Mouse (Mus musculus) neural tube, embryonic 12.5 days (tissue): ENCODE measurements around the gene Fth1. TPM values are rescaled to one million over a fixed set of nuclear protein-coding genes. Genes with fewer than 3 reads are reported as not detected.
"Not testable (repeated sequence)": the region's sequence is repeated elsewhere in the genome, so short reads cannot be mapped to it uniquely, and the experiment has no call there.

Source experiments
- ATAC-seq: fragments of 200-750 bp; cut with Nextera tagmentation; 2 replicates; pipeline ENCODE4 v1.8.0; 2017; ENCODE audit warnings: low read depth, mild to moderate bottlenecking, moderate TSS enrichment, moderate library complexity; ENCODE audit not compliant: low FRiP score
- H3K27ac ChIP-seq: fragments of 300-500 bp; sonication (generic); 2 replicates; pipeline ENCODE4 v1.5.1; 2016
- H3K27me3 ChIP-seq: fragments of 300-500 bp; sonication (generic); replicated peaks from 2 replicates; pipeline ENCODE4 v1.6.1; 2016; ENCODE audit warnings: mild to moderate bottlenecking
- H3K36me3 ChIP-seq: fragments of 300-500 bp; sonication (generic); 2 replicates; pipeline ENCODE4 v1.6.1; 2016; ENCODE audit warnings: mild to moderate bottlenecking
- H3K4me1 ChIP-seq: fragments of 300-500 bp; sonication (generic); 2 replicates; pipeline ENCODE4 v1.6.1; 2016
- H3K4me2 ChIP-seq: fragments of 300-500 bp; sonication (generic); replicated peaks from 2 replicates; pipeline ENCODE4 v1.6.1; 2016; ENCODE audit warnings: mild to moderate bottlenecking
- H3K4me3 ChIP-seq: fragments of 300-500 bp; sonication (generic); 2 replicates; pipeline ENCODE4 v1.5.1; 2016
- H3K9ac ChIP-seq: fragments of 300-500 bp; sonication (generic); 2 replicates; pipeline ENCODE4 v1.6.1; 2016; ENCODE audit warnings: mild to moderate bottlenecking
- H3K9me3 ChIP-seq: fragments of 300-500 bp; sonication (generic); 2 replicates; pipeline ENCODE4 v1.6.1; 2016; ENCODE audit warnings: mild to moderate bottlenecking
- WGBS: fragments of 180-500 bp; shearing (Covaris S2); methylation state at CpG from one replicate; pipeline ENCODE4 v1.1.7; 2016; 5-methylcytosine and 5-hydroxymethylcytosine counted together
- polyA plus RNA-seq: library from polyadenylated mRNA; unstranded; fragments of >200 nt; fragmentation: Nextera tagmentation; extraction: Ambion mirVana; gene quantifications from 2 replicates; pipeline ENCODE4 v1.2.1, GENCODE M21; 2016

Gene Fth1
- polyA plus RNA-seq, 1 experiment from 2014 or later: 1,314 TPM

DNA sequence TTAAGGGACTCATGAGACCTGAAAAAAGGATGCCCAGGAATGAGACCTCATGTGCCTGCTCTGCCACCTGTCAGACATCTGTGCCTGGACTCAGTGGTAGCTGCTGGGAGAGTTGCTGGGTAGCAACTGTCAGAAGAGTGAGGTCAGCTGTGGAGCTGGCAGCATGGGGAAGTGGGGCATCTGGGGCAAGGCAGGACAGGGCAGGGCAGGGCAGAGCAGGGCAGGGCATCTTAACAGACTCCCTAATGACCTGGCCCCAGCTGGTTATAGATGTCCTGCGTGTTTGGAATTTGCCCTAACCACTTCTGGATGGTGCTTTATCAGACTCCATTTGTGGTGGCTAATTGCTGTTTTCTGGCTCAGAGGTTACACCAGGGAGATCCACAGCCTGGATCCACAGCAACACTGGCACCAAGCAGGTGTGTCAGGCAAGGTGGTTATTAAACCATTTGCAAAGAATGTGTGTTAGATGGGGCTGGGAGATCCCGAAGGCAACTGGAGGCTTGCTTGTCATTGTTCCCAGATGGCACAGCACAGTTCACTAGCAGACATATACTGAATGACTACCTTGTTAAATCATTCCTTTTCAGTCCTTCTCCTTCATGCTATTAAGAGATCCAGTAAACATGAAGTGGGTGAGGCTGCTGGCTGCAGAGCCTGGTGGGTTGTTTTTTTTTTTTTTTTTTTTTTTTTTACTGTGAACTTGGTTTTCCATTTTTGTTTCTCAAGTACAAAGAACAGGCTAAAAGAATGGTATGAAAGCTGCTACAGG lies 14.1 kb upstream of the Fth1 start:
- H3K27me3 ChIP-seq: no peaks in the 10 kb centered on the region
- no peak overlapping the region for H3K9ac ChIP-seq
- WGBS: 67% methylated on average over 2 of the region's 2 CpGs
- no peak overlapping the region for H3K4me3 ChIP-seq
- H3K27ac ChIP-seq: no peak overlapping the region
- H3K9me3 ChIP-seq: no peaks in the 10 kb centered on the region
- no peak overlapping the region for H3K4me2 ChIP-seq
- H3K4me1 ChIP-seq: no peaks in the 10 kb centered on the region
- H3K36me3 ChIP-seq: no peaks in the 10 kb centered on the region
- ATAC-seq: no peak

DNA sequence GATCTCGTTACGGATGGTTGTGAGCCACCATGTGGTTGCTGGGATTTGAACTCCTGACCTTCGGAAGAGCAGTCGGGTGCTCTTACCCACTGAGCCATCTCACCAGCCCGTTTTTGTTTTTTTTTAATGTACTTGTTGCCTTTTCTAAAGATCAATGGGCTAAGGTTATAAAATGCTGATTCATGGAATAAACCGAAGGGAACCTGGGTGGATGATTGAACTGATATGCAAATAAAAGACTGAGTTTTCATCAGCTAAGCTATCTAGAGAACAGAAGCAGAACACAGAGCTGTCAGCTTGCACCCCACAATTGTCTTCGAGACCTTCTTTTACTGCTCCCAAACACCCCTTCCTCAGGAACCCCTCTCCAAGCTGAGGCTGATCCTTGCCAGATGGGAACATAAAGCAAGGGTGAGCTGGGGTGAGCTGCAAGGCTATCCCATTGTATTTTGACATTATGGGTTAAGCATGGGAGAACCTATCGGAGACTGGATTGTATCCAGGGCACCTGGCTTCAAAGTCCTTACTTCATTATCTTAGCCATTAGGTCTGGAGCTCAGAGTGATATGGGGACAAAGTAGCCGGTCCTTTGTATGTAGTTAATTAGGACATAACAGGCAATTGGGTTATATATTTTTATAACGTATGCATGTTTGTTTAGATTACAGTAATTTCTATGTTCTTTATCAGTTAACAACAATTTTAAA lies 12.2 kb upstream of the Fth1 start:
- no peaks in the 10 kb centered on the region for H3K27me3 ChIP-seq
- no peak overlapping the region for H3K27ac ChIP-seq
- H3K4me3 ChIP-seq: no peak overlapping the region
- no peaks in the 10 kb centered on the region for H3K36me3 ChIP-seq
- no peak for ATAC-seq
- H3K9ac ChIP-seq: no peak overlapping the region
- no peaks in the 10 kb centered on the region for H3K9me3 ChIP-seq
- 80% methylated on average over 10 of the region's 10 CpGs for WGBS
- H3K4me2 ChIP-seq: no peak overlapping the region
- no peaks in the 10 kb centered on the region for H3K4me1 ChIP-seq

DNA sequence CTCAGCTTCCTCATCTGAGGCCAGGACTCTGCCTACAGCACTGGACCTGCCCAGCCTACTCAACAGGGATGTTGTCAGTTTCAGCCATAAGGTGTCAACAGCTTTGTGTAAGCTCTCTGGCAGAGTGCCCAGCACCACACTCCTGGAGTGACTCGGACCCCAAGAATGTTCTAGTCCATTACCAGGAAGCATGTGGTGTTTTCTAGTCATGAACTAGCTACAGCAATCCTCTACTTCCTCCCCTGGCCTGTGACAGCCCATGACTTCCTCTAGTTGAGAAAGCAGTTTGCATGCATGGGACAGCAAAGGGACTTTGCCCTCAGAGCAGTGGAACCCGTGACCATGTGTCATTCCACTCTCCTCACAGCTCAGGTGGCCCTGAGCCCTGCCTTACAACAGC lies 5.5 kb upstream of the Fth1 start:
- H3K9ac ChIP-seq, H3K27me3 ChIP-seq, H3K9me3 ChIP-seq, ATAC-seq, H3K4me3 ChIP-seq, H3K36me3 ChIP-seq, H3K4me2 ChIP-seq, H3K4me1 ChIP-seq, H3K27ac ChIP-seq: not testable (repeated sequence)
- WGBS: 69% methylated on average over 2 of the region's 2 CpGs

DNA sequence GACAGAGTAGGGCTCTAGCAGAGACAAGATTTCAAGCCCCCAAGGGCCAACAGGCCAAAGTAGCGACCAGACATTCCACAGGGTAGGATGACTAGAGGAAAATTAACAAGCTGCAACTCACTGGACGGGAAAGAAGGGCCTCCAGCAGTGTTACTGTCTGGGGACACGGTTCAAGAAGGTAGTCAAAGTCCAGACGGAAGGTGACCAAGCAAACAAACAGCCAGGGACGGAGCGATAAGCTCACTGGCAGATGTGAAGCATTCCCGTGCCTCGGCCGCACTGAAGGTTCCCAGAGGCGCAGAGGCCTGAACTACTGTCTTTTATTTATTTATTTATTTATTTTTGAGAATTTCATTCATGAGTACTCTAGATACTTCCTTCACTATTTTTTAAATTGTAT lies 3.3 kb upstream of the Fth1 start:
- WGBS: 83% methylated on average over 10 of the region's 10 CpGs

DNA sequence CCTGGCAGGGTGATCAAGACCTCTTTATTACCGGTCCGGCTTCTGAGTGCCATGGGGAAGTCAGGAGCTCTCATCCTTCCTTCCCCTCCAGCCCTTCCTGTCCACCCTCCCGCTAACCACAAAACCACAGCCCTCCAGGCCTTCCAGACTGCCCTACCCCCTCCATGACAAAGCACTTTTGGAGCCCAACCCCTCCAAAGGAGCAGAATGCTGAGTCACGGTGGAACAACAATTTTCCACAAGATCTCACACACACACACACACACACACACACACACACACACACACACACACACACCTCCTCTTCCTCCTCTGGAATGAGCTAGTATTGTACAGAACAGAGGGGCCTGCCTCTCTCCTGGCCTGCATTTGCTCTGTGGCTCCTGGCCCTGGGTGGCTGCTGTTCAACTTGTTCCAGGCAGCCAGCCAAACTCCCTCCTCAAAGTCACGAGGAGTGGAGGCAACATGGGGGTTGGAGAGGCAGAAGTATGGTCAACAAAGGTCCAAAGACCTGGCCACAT lies 1.9 kb upstream of the Fth1 start:
- Histone ChIP-seq H3K27ac (no peak overlapping the region), H3K36me3 (no peaks in the 10 kb centered on the region), H3K4me3 (no peak overlapping the region), H3K4me2 (no peak overlapping the region), H3K27me3 (no peaks in the 10 kb centered on the region), H3K9me3 (no peaks in the 10 kb centered on the region), H3K9ac (no peak overlapping the region), H3K4me1 (peaks cover 8% of the 10 kb centered on the region)
- 67% methylated on average over 5 of the region's 5 CpGs for WGBS
- ATAC-seq: no peak

More for the DNA sequence above, 3.3 kb upstream of the Fth1 start:
- Histone ChIP-seq H3K36me3 (no peaks in the 10 kb centered on the region), H3K9ac (no peak overlapping the region), H3K9me3 (no peaks in the 10 kb centered on the region), H3K27ac (no peak overlapping the region), H3K4me3 (no peak overlapping the region), H3K4me2 (no peak overlapping the region), H3K27me3 (no peaks in the 10 kb centered on the region), H3K4me1 (peaks cover 4% of the 10 kb centered on the region; the same call in 1 of the 2 replicates)
- ATAC-seq: no peak

DNA sequence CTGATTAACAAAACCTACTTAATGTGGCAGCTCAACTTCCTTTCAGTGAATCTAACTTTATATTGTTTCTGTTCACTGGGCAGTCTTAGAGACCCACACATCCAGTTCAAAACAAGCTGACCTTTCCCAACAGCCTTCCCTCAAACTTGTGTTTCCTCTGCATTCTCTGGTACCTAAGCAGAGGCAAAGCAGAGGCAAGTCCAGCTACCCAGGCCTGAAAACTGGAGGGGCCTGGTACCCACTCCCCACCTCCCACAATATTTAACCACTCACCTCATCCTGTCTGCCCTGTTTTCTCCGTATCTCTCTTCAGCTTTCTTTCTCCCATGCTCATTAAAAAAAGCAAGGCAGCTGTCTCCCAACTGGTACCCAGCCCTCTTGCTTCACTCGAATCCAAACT lies 1.2 kb upstream of the Fth1 start:
- Histone ChIP-seq H3K36me3 (peaks cover 2% of the 10 kb centered on the region), H3K4me3 (no peak overlapping the region), H3K4me1 (peaks cover 14% of the 10 kb centered on the region), H3K4me2 (no peak overlapping the region), H3K9me3 (no peaks in the 10 kb centered on the region), H3K27ac (no peak overlapping the region), H3K9ac (no peak overlapping the region), H3K27me3 (no peaks in the 10 kb centered on the region)
- 86% methylated on average over 2 of the region's 2 CpGs for WGBS
- ATAC-seq: no peak

DNA sequence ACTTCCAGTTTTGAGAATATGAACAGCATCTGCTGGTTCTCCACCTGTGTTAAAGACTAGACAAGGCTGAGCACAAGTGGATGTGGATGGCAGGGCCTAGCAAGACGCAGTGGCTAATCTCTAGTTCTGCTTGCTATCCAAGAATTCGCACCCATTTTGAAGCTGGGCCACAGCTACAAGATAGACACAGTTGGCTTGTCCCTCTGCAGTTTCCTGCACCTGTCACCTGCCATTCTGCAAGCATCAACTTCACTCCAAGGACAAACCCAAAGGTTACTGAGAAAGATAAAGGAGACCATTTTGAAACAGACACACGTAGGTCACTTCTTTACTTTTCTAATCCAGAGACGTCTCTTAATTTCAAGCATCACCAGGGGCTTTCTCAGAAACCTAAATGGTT lies 1.2 kb downstream of the Fth1 start:
- Histone ChIP-seq H3K36me3 (peaks cover 21% of the 10 kb centered on the region), H3K9me3 (no peaks in the 10 kb centered on the region), H3K9ac (peak overlapping the region; percentile 60), H3K4me1 (peaks cover 17% of the 10 kb centered on the region), H3K27me3 (no peaks in the 10 kb centered on the region), H3K4me2 (peak overlapping the region; percentile 87), H3K27ac (no peak overlapping the region), H3K4me3 (peak overlapping the region; percentile 85)
- no peak for ATAC-seq
- 71% methylated on average over 4 of the region's 4 CpGs for WGBS

DNA sequence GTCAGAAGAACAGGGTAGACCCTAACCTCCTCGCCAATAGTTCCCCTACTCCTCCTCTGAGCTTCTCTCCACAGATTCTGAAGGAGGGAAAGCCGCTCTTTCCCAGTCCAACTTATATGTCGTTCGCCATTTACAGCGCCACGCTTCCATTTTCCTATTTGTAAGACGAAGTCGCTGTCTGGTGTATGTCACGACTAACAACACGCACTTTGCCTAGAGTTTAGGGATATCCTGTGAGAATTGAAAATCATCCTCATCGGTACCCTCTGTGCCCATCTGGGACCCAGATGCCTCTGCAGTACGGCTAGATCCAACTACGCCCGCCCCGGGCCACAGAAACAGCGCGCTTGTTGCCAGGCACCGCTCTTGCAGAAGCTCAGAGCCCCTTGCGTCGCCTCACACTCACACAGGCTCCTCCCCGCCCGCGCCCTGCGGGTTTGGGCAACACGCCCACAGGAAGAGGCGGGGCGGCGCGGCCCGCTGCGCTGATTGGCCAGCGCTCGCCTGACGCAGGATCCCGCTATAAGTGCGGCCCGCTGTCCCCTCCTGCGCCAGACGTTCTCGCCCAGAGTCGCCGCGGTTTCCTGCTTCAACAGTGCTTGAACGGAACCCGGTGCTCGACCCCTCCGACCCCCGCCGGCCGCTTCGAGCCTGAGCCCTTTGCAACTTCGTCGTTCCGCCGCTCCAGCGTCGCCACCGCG lies 1.9 kb downstream of the Fth1 start:
- H3K4me1 ChIP-seq: peaks cover 20% of the 10 kb centered on the region
- H3K27ac ChIP-seq: peak overlapping the region; percentile 79
- WGBS: under 1% methylated on average over 59 of the region's 59 CpGs
- peaks cover 21% of the 10 kb centered on the region for H3K36me3 ChIP-seq
- no peaks in the 10 kb centered on the region for H3K9me3 ChIP-seq
- peak; percentile 99 for ATAC-seq
- H3K9ac ChIP-seq: peak overlapping the region; percentile 84
- H3K4me3 ChIP-seq: peak overlapping the region; percentile 85
- H3K27me3 ChIP-seq: no peaks in the 10 kb centered on the region
- peak overlapping the region; percentile 87 for H3K4me2 ChIP-seq

DNA sequence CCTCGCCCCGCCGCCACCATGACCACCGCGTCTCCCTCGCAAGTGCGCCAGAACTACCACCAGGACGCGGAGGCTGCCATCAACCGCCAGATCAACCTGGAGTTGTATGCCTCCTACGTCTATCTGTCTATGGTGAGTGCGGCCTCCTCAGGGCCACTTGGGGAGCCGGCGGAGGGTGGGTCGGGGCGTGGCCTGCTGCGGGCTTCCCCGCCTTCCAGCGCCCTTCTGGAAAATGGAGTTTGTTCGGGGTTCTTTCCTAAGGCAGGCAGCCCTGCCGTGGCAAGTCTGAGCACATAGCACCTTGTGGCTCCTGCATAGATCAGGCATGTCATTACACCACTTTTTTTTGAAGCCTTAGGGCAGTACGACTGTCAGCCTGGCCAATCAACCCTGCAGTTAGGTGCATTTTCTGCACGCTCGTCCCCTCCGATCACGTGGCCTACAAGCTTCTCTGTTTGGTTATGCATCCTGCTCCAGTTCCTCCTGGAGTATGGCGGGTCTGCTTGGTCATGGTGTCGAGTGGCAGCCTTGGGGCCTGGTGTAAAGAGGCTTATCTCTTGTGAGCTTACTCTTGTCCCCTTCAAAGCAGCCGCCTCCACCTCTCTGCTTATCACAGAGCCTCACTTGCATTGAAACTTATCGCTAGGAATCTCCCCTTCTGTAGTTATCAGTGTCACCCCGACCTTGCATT lies 2.6 kb downstream of the Fth1 start:
- ATAC-seq: peak; percentile 78
- Histone ChIP-seq H3K27ac (peak overlapping the region; percentile 79), H3K4me1 (peaks cover 20% of the 10 kb centered on the region), H3K36me3 (peaks cover 21% of the 10 kb centered on the region), H3K4me3 (peak overlapping the region; percentile 85), H3K9me3 (no peaks in the 10 kb centered on the region), H3K4me2 (peak overlapping the region; percentile 87), H3K9ac (peak overlapping the region; percentile 84), H3K27me3 (no peaks in the 10 kb centered on the region)
- WGBS: under 1% methylated on average over 31 of the region's 31 CpGs

DNA sequence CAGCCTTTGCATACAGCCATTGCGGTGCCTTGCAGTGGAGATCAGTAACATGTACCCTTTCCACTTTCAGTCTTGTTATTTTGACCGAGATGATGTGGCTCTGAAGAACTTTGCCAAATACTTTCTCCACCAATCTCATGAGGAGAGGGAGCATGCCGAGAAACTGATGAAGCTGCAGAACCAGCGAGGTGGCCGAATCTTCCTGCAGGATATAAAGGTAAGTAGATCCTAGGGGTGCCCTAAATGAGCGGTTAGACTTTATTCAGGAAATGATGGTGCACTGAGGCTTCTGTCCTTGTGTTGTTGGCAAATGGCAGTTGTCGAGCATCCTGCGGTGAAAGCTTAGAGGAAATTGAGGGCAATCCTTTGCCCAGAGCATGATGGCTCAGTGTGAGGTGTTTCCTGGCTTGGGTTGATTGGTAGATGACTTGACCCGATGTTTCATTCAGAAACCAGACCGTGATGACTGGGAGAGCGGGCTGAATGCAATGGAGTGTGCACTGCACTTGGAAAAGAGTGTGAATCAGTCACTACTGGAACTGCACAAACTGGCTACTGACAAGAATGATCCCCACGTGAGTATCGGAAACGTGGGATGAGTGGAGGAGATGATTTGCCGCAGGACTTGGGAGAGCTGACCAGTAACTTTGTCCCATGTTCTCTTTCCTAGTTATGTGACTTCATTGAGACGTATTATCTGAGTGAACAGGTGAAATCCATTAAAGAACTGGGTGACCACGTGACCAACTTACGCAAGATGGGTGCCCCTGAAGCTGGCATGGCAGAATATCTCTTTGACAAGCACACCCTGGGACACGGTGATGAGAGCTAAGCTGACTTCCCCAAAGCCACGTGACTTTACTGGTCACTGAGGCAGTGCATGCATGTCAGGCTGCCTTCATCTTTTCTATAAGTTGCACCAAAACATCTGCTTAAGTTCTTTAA lies 4.0 kb downstream of the Fth1 start:
- no peaks in the 10 kb centered on the region for H3K27me3 ChIP-seq
- no peak for ATAC-seq
- H3K4me3 ChIP-seq: 0 out of 2 replicates have a peak overlapping the region, but pooled peaks have one; percentile 85
- H3K27ac ChIP-seq: no peak overlapping the region
- WGBS: 92% methylated on average over 20 of the region's 20 CpGs
- peak overlapping the region; percentile 84; the same call in 1 of the 2 replicates for H3K9ac ChIP-seq
- H3K9me3 ChIP-seq: no peaks in the 10 kb centered on the region
- H3K4me2 ChIP-seq: peak overlapping the region; percentile 87
- H3K36me3 ChIP-seq: peaks cover 21% of the 10 kb centered on the region
- peaks cover 20% of the 10 kb centered on the region for H3K4me1 ChIP-seq
